8 mouse cellular contexts compared by ENCODE assay signal in genomic region chr15:77832458-77832904, GRCm38 (mm10). TPM values are rescaled to one million over a fixed set of nuclear protein-coding genes. Genes with fewer than 3 reads are reported as not detected.
DNase-seq lines count a peak whose midpoint lies in the region; ATAC-seq and TF ChIP-seq lines count a peak whose summit lies in the region.

No protein-coding gene starts in this region.

- ATAC-seq in lung, embryonic 14.5 days (ENCODE audit: insufficient read depth) = no peak
- ATAC-seq in liver, embryonic 14.5 days (ENCODE audit: insufficient read depth) = no peak
- ATAC-seq in midbrain, embryonic 13.5 days = no peak

- peaks cover 18% of the 10 kb centered on the region for H3K36me3 ChIP-seq in lung, embryonic 14.5 days (ENCODE audit: insufficient read depth)
- no peaks in the 10 kb centered on the region; the same call in 1 of the 2 replicates for H3K36me3 ChIP-seq in liver, embryonic 14.5 days (replicated peaks; ENCODE audit: control insufficient read depth, insufficient read depth, low read depth)
- no peaks in the 10 kb centered on the region for H3K36me3 ChIP-seq in midbrain, embryonic 13.5 days

- TF ChIP-seq EP300 in liver, embryonic 14.5 days (IDR thresholded peaks at IDR 0.05; ENCODE audit: low read depth) = no peak

- H3K9me3 ChIP-seq in lung, embryonic 14.5 days (ENCODE audit: low read depth, low read length) = no peaks in the 10 kb centered on the region
- no peaks in the 10 kb centered on the region for H3K9me3 ChIP-seq in liver, embryonic 14.5 days (ENCODE audit: control insufficient read depth, low read length)
- H3K9me3 ChIP-seq in midbrain, embryonic 13.5 days = no peaks in the 10 kb centered on the region

- DNase-seq in adrenal gland, adult 8-10 months = peak; percentile 60
- no peak for DNase-seq in adrenal gland, postnatal 4 days (ENCODE audit: low spot score in 2 of 2)
- DNase-seq in lung, embryonic 14.5 days = no peak
- DNase-seq in lung, postnatal 14 days = no peak
- DNase-seq in liver, embryonic 14.5 days (ENCODE audit: low read depth in 3 of 3, low spot score in 3 of 3) = no peak
- peak; percentile 69 for DNase-seq in thymus, postnatal 14 days
- DNase-seq in embryo, embryonic 9.5 days (ENCODE audit: extremely low spot score) = no peak

- H3K4me1 ChIP-seq in lung, embryonic 14.5 days (ENCODE audit: insufficient read depth) = peaks cover 47% of the 10 kb centered on the region
- peaks cover 35 to 73% of the 10 kb centered on the region in 2 experiments for H3K4me1 ChIP-seq in liver, embryonic 14.5 days (replicated peaks; ENCODE audit: control insufficient read depth in 2 of 2, insufficient read depth in 2 of 2, low read length in 1 of 2)
- peaks cover 21% of the 10 kb centered on the region for H3K4me1 ChIP-seq in midbrain, embryonic 13.5 days (replicated peaks)

- peak overlapping the region; percentile 3; the same call in 1 of the 2 replicates for H3K27ac ChIP-seq in lung, embryonic 14.5 days (ENCODE audit: low read depth)
- H3K27ac ChIP-seq in liver, embryonic 14.5 days = peak overlapping the region; percentile 15; the same call in 1 of the 2 replicates
- H3K27ac ChIP-seq in midbrain, embryonic 13.5 days = no peak overlapping the region

- no peak overlapping the region for H3K9ac ChIP-seq in lung, embryonic 14.5 days
- H3K9ac ChIP-seq in liver, embryonic 14.5 days (replicated peaks) = no peak overlapping the region
- H3K9ac ChIP-seq in midbrain, embryonic 13.5 days (replicated peaks) = no peak overlapping the region

- H3K4me2 ChIP-seq in lung, embryonic 14.5 days = no peak overlapping the region
- no peak overlapping the region for H3K4me2 ChIP-seq in liver, embryonic 14.5 days (ENCODE audit: low read depth)
- no peak overlapping the region for H3K4me2 ChIP-seq in midbrain, embryonic 13.5 days (replicated peaks)

- no peak overlapping the region for H3K4me3 ChIP-seq in lung, embryonic 14.5 days (ENCODE audit: low read depth, low read length)
- no peak overlapping the region for H3K4me3 ChIP-seq in liver, embryonic 14.5 days (ENCODE audit: insufficient read depth in 1 of 2, low read depth in 2 of 2, low read length in 2 of 2)
- no peak overlapping the region for H3K4me3 ChIP-seq in midbrain, embryonic 13.5 days (replicated peaks)

- H3K27me3 ChIP-seq in lung, embryonic 14.5 days (ENCODE audit: insufficient read depth, low read length) = no peaks in the 10 kb centered on the region
- H3K27me3 ChIP-seq in liver, embryonic 14.5 days (ENCODE audit: control insufficient read depth, insufficient read depth, low read length) = no peaks in the 10 kb centered on the region
- H3K27me3 ChIP-seq in midbrain, embryonic 13.5 days = no peaks in the 10 kb centered on the region

- 61% methylated on average over 7 of the region's 7 CpGs for WGBS in lung, embryonic 14.5 days
- 60% methylated on average over 7 of the region's 7 CpGs for WGBS in liver, embryonic 14.5 days (ENCODE audit: insufficient replicate concordance)
- 91% methylated on average over 7 of the region's 7 CpGs for WGBS in midbrain, embryonic 13.5 days

- no peak for TF ChIP-seq CTCF in lung, embryonic 14.5 days (IDR thresholded peaks at IDR 0.05; ENCODE audit: low read depth)
- no peak for TF ChIP-seq CTCF in liver, embryonic 14.5 days (IDR thresholded peaks at IDR 0.05; ENCODE audit: low read depth)

RNA-seq across cellular contexts. Expression of gene Myh9, which starts 9.5 kb away (rescaled TPM):
- 100 to 1,000 TPM; 304 to 366 (median 340) TPM for total RNA-seq in adrenal gland, adult 8-10 months (2022)
- total RNA-seq in adrenal gland, postnatal 4 days (2021) = 100 to 1,000 TPM; 251 to 311 TPM
- 86.6 and 87.5 TPM in 2 replicates for polyA plus RNA-seq in lung, embryonic 14.5 days (2014; fragmentation: Nextera tagmentation; extraction: Ambion mirVana)
- polyA plus RNA-seq in liver, embryonic 14.5 days (2012; rRNA removed) = 14.2 and 21.9 TPM in 2 replicates
- 21.3 and 23.1 TPM in 2 replicates for polyA plus RNA-seq in liver, embryonic 14.5 days (2014; fragmentation: Nextera tagmentation; extraction: Ambion mirVana)
- polyA plus RNA-seq in midbrain, embryonic 13.5 days (2015; fragmentation: Nextera tagmentation; extraction: Ambion mirVana) = 11.8 and 14.1 TPM in 2 replicates

Comparison
In these comparisons a context has a peak if more than half of its experiments do, and no peak if none do; other contexts are left out.
1. DNase-seq: peak in adrenal gland, adult 8-10 months (single experiment) and thymus, postnatal 14 days (single experiment); none in adrenal gland, postnatal 4 days (0 of 2), lung, embryonic 14.5 days (single experiment), lung, postnatal 14 days (single experiment), liver, embryonic 14.5 days (0 of 3) and embryo, embryonic 9.5 days (single experiment).